Mouse (Mus musculus) MEL (cell line): ENCODE measurements around the gene Tfpt.
"Not testable (repeated sequence)": the region's sequence is repeated elsewhere in the genome, so short reads cannot be mapped to it uniquely, and the experiment has no call there.

Source experiments
- CTCF ChIP-seq, 3 experiments: IDR thresholded peaks in 2 of 3; conservative IDR thresholded peaks in 1 of 3; 2 replicates each; pipeline ENCODE4 v1.5.1; 2011 to 2012; ENCODE audit warnings: low read length in 3 of 3, low read depth in 2 of 3, mild to moderate bottlenecking in 2 of 3, improper control_type of control experiment in 1 of 3, inconsistent platforms in 1 of 3, mixed read lengths in 1 of 3, moderate library complexity in 1 of 3; ENCODE audit not compliant: control insufficient read depth in 1 of 3, insufficient read depth in 1 of 3, poor library complexity in 1 of 3, severe bottlenecking in 1 of 3
- MEF2A ChIP-seq: IDR thresholded peaks from 2 replicates; pipeline ENCODE4 v1.6.1; 2014; ENCODE audit warnings: low read depth, mild to moderate bottlenecking, inconsistent platforms, low read length, improper control_type of control experiment; ENCODE audit not compliant: poor library complexity, insufficient replicate concordance, severe bottlenecking; ENCODE audit errors: extremely low read depth
- NELFE ChIP-seq: IDR thresholded peaks from 2 replicates; pipeline ENCODE4 v1.6.1; 2011; ENCODE audit warnings: low read depth, low read length, improper control_type of control experiment
- POLR2A ChIP-seq, 2 experiments: IDR thresholded peaks; 2 replicates each; pipeline ENCODE4 v1.6.1; 2011 to 2012; ENCODE audit warnings: low read length in 2 of 2, mild to moderate bottlenecking in 2 of 2, control low read depth in 1 of 2, improper control_type of control experiment in 1 of 2, low read depth in 1 of 2, moderate library complexity in 1 of 2; ENCODE audit not compliant: control insufficient read depth in 1 of 2, insufficient read depth in 1 of 2, poor library complexity in 1 of 2
- RAD21 ChIP-seq: IDR thresholded peaks from 2 replicates; pipeline ENCODE4 v1.6.1; 2011; ENCODE audit warnings: mild to moderate bottlenecking, low read depth, low read length, improper control_type of control experiment
- UBTF ChIP-seq: IDR thresholded peaks from 2 replicates; pipeline ENCODE4 v1.6.1; 2012; ENCODE audit warnings: low read depth, mild to moderate bottlenecking, inconsistent platforms, low read length, improper control_type of control experiment, moderate library complexity, borderline replicate concordance; ENCODE audit not compliant: insufficient read depth

DNA sequence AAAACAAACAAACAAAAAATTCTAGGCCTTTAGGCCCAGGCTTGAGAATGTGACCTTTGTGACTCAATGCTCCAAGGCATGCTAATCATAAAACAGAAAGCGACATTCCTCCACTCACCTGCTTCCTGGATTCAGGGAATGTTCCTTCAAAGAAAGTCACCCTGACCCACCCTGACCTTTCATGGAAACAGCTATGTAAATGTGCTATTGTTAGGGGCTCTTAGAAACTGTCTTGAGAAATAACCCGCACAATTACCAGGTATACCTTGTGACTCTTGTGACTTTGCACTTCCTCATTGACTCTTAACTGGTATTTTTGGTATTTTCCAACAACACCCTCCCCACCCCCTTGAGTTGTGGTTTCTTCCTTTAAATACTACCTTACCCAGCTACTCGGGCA lies 59.1 kb downstream of the Tfpt start:
- not testable (repeated sequence) for TF ChIP-seq POLR2A (IDR thresholded peaks at IDR 0.05; ENCODE audit: control insufficient read depth in 1 of 2, insufficient read depth in 1 of 2, low read depth in 1 of 2, low read length in 2 of 2, poor library complexity in 1 of 2); CTCF (IDR thresholded peaks at IDR 0.05 in 2 of 3, conservative IDR thresholded peaks at IDR 0.05 in 1 of 3; ENCODE audit: control insufficient read depth in 1 of 3, insufficient read depth in 1 of 3, low read depth in 2 of 3, low read length in 3 of 3, poor library complexity in 1 of 3, severe bottlenecking in 1 of 3); NELFE; UBTF; MEF2A; RAD21
